Mouse (Mus musculus) stomach, postnatal 0 days (tissue): Measurements from ENCODE around the gene Hexa.

Experiments
- CTCF ChIP-seq: IDR thresholded peaks from 2 replicates; pipeline ENCODE4 v1.5.1; 2016; ENCODE audit warnings: antibody characterized with exemption, low read depth, mild to moderate bottlenecking, moderate library complexity
- EP300 ChIP-seq: optimal IDR thresholded peaks from 2 replicates; pipeline ENCODE3; 2016; ENCODE audit warnings: antibody characterized with exemption

DNA sequence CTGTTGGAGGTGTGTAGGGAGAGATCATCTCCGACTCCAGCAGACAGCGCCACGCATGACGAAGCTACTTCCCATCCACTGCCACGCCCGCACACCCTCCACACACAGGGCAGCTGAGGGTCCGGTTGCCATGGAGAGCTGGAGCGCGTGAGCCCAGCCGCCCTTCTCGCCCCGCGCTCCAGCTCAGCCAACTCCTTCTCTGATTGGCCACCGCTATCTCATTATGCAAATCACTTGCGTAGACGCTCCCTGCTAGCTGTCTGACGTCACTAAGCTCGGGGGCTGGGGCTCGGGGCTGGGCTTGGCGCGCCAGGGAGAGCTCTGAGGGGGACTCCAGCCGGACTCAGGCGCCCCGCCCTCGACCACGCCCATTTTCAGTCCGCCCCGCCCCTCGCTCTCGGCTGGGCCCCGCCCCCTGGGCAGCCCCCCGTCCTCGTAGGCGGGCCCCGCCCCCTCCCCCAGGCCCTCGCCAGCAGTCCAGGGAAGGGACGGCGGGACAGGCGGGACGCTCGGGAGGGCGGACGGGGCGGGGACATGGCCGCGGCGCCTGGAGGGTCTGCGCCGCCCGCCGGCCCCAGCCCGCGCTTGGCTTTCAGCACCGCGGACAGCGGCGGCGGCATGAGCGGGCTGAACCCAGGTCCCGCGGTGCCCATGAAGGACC lies 38.6 kb downstream of the Hexa start, which contains the start of gene Celf6:
- TF ChIP-seq CTCF (no peak), EP300 (no peak)
